Mouse (Mus musculus) NIH3T3 (cell line): Measurements from ENCODE around the gene Grid2.
A peak's percentile ranks its signal among the peaks of the same experiment; 100 is the strongest.

ENCODE experiments used
- DNase-seq: peaks from one replicate; pipeline ENCODE4 v3.0.0-alpha.2; 2012; ENCODE audit warnings: low read depth

Grid2 gene

GRCm38 (mm10) chr6:64607942-64608341 lies 1352.3 kb downstream of the Grid2 start:
- no peak for DNase-seq

- DNase-seq: no peak
Measured at GRCm38 (mm10) chr6:64616843-64617242, 1361.2 kb downstream of the Grid2 start.

GRCm38 (mm10) chr6:64617417-64618135 lies 1361.9 kb downstream of the Grid2 start:
- no peak for DNase-seq

- DNase-seq: no peak
Measured at GRCm38 (mm10) chr6:64623404-64623803, 1367.7 kb downstream of the Grid2 start.

GRCm38 (mm10) chr6:64647661-64648060 lies 1392.0 kb downstream of the Grid2 start:
- DNase-seq: no peak

- no peak for DNase-seq
Measured at GRCm38 (mm10) chr6:64648196-64648595, 1392.5 kb downstream of the Grid2 start.

- peak; percentile 82 for DNase-seq
Measured at GRCm38 (mm10) chr6:64649296-64650226, 1393.9 kb downstream of the Grid2 start.

- no peak for DNase-seq
Measured at GRCm38 (mm10) chr6:64650765-64651164, 1395.1 kb downstream of the Grid2 start.

GRCm38 (mm10) chr6:64671010-64671409 lies 1415.3 kb downstream of the Grid2 start:
- DNase-seq: no peak

- no peak for DNase-seq
Measured at GRCm38 (mm10) chr6:64678815-64679214, 1423.1 kb downstream of the Grid2 start.

- peak; percentile 16 for DNase-seq
Measured at GRCm38 (mm10) chr6:64683974-64684373, 1428.3 kb downstream of the Grid2 start.

- DNase-seq: peak; percentile 38
Measured at GRCm38 (mm10) chr6:64684973-64685372, 1429.3 kb downstream of the Grid2 start.

GRCm38 (mm10) chr6:64688181-64688944 lies 1432.7 kb downstream of the Grid2 start:
- no peak for DNase-seq

- no peak for DNase-seq
Measured at GRCm38 (mm10) chr6:64694688-64695087, 1439.0 kb downstream of the Grid2 start.

- no peak for DNase-seq
Measured at GRCm38 (mm10) chr6:64703659-64704058, 1448.0 kb downstream of the Grid2 start.

GRCm38 (mm10) chr6:64727751-64728403 lies 1472.2 kb downstream of the Grid2 start:
- no peak for DNase-seq

GRCm38 (mm10) chr6:64728499-64729198 lies 1473.0 kb downstream of the Grid2 start, which contains the start of gene Atoh1:
TSS of gene Atoh1 (plus strand) at chr6:64729125.
- no peak for DNase-seq

- DNase-seq: no peak
Measured at GRCm38 (mm10) chr6:64729231-64730011, 1473.7 kb downstream of the Grid2 start.

GRCm38 (mm10) chr6:64730030-64730429 lies 1474.4 kb downstream of the Grid2 start:
- DNase-seq: no peak

GRCm38 (mm10) chr6:64730506-64731020 lies 1474.9 kb downstream of the Grid2 start:
- no peak for DNase-seq
